Mouse (Mus musculus) testis, adult 2 months (tissue): ENCODE data around the gene Tax1bp3. TPM values are rescaled to one million over a fixed set of nuclear protein-coding genes. Genes with fewer than 3 reads are reported as not detected.

ENCODE experiments used
- H3K27ac ChIP-seq: fragments of 200-500 bp; 2 replicates; pipeline ENCODE4 v1.5.1; 2012; ENCODE audit warnings: low read depth, low read length; ENCODE audit not compliant: control insufficient read depth, insufficient read depth
- H3K27me3 ChIP-seq: fragments of 200-500 bp; 2 replicates; pipeline ENCODE4 v1.6.1; 2012; ENCODE audit warnings: mild to moderate bottlenecking, low read length, moderate library complexity; ENCODE audit not compliant: control insufficient read depth, insufficient read depth
- H3K36me3 ChIP-seq: fragments of 200-500 bp; 2 replicates; pipeline ENCODE4 v1.6.1; 2012; ENCODE audit warnings: mild to moderate bottlenecking, low read length; ENCODE audit not compliant: control insufficient read depth, insufficient read depth
- H3K4me1 ChIP-seq: fragments of 200-500 bp; 2 replicates; pipeline ENCODE4 v1.6.1; 2012; ENCODE audit warnings: low read length; ENCODE audit not compliant: control insufficient read depth, insufficient read depth
- H3K4me3 ChIP-seq: fragments of 200-500 bp; 2 replicates; pipeline ENCODE4 v1.5.1; 2012; ENCODE audit warnings: low read depth, mild to moderate bottlenecking, low read length, moderate library complexity, mixed read lengths; ENCODE audit not compliant: control insufficient read depth
- CTCF ChIP-seq: fragments of 200-500 bp; IDR thresholded peaks from 2 replicates; pipeline ENCODE4 v1.5.1; 2012; ENCODE audit warnings: low read depth, mild to moderate bottlenecking, inconsistent platforms, low read length, moderate library complexity; ENCODE audit not compliant: control insufficient read depth, insufficient read depth, insufficient replicate concordance
- POLR2A ChIP-seq: fragments of 200-500 bp; IDR thresholded peaks from 2 replicates; pipeline ENCODE4 v1.6.1; 2012; ENCODE audit warnings: low read depth, mild to moderate bottlenecking, inconsistent platforms, low read length, moderate library complexity; ENCODE audit not compliant: control insufficient read depth
- polyA plus RNA-seq: library from polyadenylated mRNA; depleted of rRNA; stranded (reverse); fragments of >200 nt; gene quantifications from 2 replicates; pipeline ENCODE4 v1.2.3, GENCODE M21; 2012; rRNA removed

Tax1bp3 gene
- polyA plus RNA-seq, 1 experiment = 8.7 TPM

- TF ChIP-seq POLR2A = no peak
- TF ChIP-seq CTCF = no peak
Measured at GRCm38 (mm10) chr11:73232513-73232912, 55.6 kb downstream of the Tax1bp3 start.

More at GRCm38 (mm10) chr11:73232513-73232912, 55.6 kb downstream of the Tax1bp3 start:
- H3K4me1 ChIP-seq = no peaks in the 10 kb centered on the region
- H3K4me3 ChIP-seq = no peak overlapping the region
- H3K27me3 ChIP-seq = no peaks in the 10 kb centered on the region
- H3K27ac ChIP-seq = no peak overlapping the region
- no peaks in the 10 kb centered on the region for H3K36me3 ChIP-seq

Other genes with a start within 250 kb of the Tax1bp3 start
- gene Atp2a3, start 215.9 kb upstream of the Tax1bp3 start, polyA plus RNA-seq = 4.8 and 4.9 TPM in 2 replicates
- 0.44 and 6.8 TPM in 2 replicates for gene P2rx1, start 178.0 kb upstream of the Tax1bp3 start, polyA plus RNA-seq
- gene Camkk1, start 158.1 kb upstream of the Tax1bp3 start, polyA plus RNA-seq = 0.96 and 1.1 TPM in 2 replicates
- 1.6 and 1.8 TPM in 2 replicates for gene Ncbp3, start 129.3 kb upstream of the Tax1bp3 start, polyA plus RNA-seq
- 12.3 and 13.7 TPM in 2 replicates for gene Itgae, start 86.5 kb upstream of the Tax1bp3 start, polyA plus RNA-seq
- gene Haspin, start 38.8 kb upstream of the Tax1bp3 start, polyA plus RNA-seq = 256 and 297 TPM in 2 replicates
- gene P2rx5, start 16.7 kb upstream of the Tax1bp3 start, polyA plus RNA-seq = 0.54 and 1.00 TPM in 2 replicates
- gene Emc6, start within 50 bp of the Tax1bp3 start, polyA plus RNA-seq = 33.1 and 36.0 TPM in 2 replicates
- gene Ctns, start 22.0 kb downstream of the Tax1bp3 start, polyA plus RNA-seq = 17.8 and 18.3 TPM in 2 replicates
- gene Shpk, start 22.4 kb downstream of the Tax1bp3 start, polyA plus RNA-seq = 1.8 and 2.0 TPM in 2 replicates
- 0.17 and 1.6 TPM in 2 replicates for gene Trpv1, start 57.2 kb downstream of the Tax1bp3 start, polyA plus RNA-seq
- 0.04 and 0.05 TPM in 2 replicates for gene Trpv3, start 90.3 kb downstream of the Tax1bp3 start, polyA plus RNA-seq
- gene Aspa, start 152.5 kb downstream of the Tax1bp3 start, polyA plus RNA-seq = 3.1 and 3.6 TPM in 2 replicates
- gene Gm49340, start 152.7 kb downstream of the Tax1bp3 start, polyA plus RNA-seq = 0.40 and 0.59 TPM in 2 replicates
- 6.1 and 8.5 TPM in 2 replicates for gene Spata22, start 152.7 kb downstream of the Tax1bp3 start, polyA plus RNA-seq
- 2.2 and 3.0 TPM in 2 replicates for gene Olfr20, start 173.7 kb downstream of the Tax1bp3 start, polyA plus RNA-seq
- 0.11 TPM in 1 of 2 replicates, not detected in the other for gene Olfr376, start 194.2 kb downstream of the Tax1bp3 start, polyA plus RNA-seq
- 0.12 TPM in 1 of 2 replicates, not detected in the other for gene Olfr1, start 222.5 kb downstream of the Tax1bp3 start, polyA plus RNA-seq